Mouse (Mus musculus): Measurements from ENCODE around the gene Tefm.
"Not testable (repeated sequence)": the region's sequence is repeated elsewhere in the genome, so short reads cannot be mapped to it uniquely, and the experiment has no call there.

GRCm38 (mm10) chr11:80185441-80185976 lies 43.5 kb upstream of the Tefm start:
- not testable (repeated sequence) for TF ChIP-seq CTCF (IDR thresholded peaks at IDR 0.05; ENCODE audit: borderline replicate concordance, insufficient read depth, low read length); POLR2A (IDR thresholded peaks at IDR 0.05; ENCODE audit: low read depth, low read length)
